Mouse (Mus musculus): Measurements from ENCODE around the gene Tal1.

The Tal1 gene

DNA sequence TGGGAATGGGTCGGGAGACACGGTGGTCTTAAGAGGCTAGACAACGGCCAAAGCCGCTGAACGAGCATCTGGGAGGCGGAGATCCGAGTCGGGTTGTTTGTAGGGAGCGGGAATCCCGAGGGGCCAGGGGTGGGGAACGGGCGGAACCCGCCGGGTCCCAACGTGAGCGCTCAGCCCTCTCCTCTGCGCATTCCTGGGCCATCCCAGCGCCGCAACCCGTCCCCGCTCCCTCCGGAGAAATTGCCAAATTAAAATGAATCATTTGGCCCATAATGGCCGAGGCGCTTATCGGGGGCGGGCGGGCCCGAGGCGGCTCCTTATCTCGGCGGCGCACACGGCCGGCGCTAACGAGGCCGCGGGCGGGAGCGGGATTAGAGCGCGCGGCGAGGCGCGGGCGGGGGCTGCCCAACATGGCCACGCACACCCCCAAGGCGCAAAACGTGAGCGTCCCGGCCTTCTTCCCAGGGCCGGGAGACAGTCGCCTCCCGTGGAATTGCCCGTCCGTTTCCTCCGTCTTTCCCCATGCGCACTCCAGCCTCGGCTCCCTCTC lies at the start of gene Tal1:
Tal1 (plus strand) TSS at position 56 of the 550 bp plus-strand sequence.
- DNase-seq (ENCODE audit: extremely low spot score), result peak; percentile 71

DNA sequence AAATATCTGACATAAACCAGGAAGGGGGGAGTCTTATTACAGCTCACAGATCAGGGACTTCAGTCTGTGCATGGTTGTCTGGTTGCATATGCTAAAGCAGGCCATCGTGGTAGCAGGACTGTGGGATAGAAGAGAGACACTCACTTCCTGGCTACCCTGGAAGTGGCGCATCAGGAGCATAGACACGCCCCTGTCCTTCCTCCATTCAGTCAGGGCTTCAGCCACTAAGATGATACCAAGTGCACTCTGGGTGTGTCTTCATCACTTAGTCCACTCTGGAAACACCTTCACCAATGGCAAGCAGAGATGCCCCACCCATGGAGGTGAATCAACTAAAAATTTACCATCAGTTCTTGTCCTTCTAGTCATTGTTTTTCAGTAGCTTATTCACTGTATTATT lies 42.0 kb upstream of the Tal1 start:
- DNase-seq (ENCODE audit: extremely low spot score), result no peak

DNA sequence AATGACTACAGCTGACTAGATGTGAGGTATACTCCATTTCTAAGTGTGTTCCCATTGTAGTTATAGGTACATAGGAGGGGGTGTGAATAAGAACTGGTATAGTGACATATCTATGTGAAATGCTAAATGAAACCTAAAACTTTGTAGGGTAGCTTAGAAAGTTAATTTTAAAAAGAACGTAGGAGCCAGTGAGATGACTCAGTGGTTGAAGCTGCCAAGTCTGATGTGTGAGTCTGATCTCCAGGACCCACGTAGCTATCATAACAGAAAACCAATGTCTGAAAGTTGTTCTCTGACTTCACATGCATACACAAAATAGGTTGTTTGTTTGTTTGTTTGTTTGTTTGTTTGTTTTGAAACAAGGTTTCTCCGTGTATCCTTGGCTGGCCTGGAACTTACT lies 36.2 kb upstream of the Tal1 start:
- DNase-seq (ENCODE audit: extremely low spot score), result no peak

GRCm38 (mm10) chr4:115035043-115035442 lies 21.2 kb upstream of the Tal1 start:
- no peak for DNase-seq (ENCODE audit: extremely low spot score)

GRCm38 (mm10) chr4:115038242-115038641 lies 18.0 kb upstream of the Tal1 start:
- peak; percentile 41 for DNase-seq (ENCODE audit: extremely low spot score)

DNA sequence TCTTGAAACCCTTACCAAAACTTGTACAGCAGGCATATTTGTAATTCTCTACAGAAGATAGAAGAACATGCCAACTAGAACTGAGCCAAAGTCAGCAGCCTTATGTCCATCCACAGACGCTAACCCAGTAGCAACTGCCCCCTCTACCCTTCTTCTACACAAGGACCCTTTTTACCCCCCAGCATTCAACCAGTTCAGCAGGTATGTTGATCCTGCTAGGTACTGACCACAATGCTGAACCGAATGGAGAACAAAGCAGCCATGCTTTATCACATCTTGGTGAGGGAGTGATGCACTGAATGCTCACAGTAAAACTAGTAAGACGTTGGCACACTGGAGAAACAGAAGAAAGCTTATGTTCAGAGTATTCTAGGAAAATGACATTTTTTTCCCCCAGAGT lies 10.6 kb upstream of the Tal1 start:
- no peak for DNase-seq (ENCODE audit: extremely low spot score)

GRCm38 (mm10) chr4:115047750-115048149 lies 8.5 kb upstream of the Tal1 start:
- DNase-seq (ENCODE audit: extremely low spot score), result peak; percentile 57

- no peak for DNase-seq (ENCODE audit: extremely low spot score)
Observed at GRCm38 (mm10) chr4:115048190-115048589, 8.0 kb upstream of the Tal1 start.

- DNase-seq (ENCODE audit: extremely low spot score), result no peak
Observed at GRCm38 (mm10) chr4:115051245-115051644, 5.0 kb upstream of the Tal1 start.

DNA sequence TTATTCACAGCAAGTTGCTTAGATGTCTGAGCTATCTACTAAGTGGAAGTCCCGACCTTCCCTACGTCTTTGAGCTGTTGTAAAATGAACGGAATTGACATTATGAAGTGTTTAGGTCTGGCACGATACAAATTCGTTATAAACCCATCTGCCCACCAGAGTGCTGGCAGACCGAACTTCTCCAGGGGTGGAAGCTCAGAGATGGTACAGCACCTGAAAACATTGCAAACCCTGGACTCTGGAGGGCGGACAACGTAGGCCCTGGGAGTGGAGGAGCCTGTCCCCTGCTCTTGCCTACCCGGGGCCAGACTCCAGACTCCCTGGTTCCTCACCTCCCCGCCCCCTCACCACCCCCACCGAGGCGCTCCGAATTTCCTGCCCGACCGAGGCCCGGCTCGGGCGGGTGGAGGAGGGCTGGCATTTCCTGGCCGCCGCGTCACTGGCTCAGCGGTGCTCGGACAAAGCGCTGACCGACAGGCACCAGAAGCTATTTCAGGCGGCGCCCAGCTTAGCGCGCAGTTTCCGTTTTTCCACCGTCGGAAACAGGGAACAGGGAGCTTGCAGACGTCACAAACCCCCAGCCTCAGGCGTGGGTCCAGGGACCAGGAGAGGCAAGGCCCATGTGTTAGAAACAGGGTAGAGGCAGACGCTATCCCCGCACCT lies 3.8 kb upstream of the Tal1 start:
- DNase-seq (ENCODE audit: extremely low spot score), result peak; percentile 70

DNA sequence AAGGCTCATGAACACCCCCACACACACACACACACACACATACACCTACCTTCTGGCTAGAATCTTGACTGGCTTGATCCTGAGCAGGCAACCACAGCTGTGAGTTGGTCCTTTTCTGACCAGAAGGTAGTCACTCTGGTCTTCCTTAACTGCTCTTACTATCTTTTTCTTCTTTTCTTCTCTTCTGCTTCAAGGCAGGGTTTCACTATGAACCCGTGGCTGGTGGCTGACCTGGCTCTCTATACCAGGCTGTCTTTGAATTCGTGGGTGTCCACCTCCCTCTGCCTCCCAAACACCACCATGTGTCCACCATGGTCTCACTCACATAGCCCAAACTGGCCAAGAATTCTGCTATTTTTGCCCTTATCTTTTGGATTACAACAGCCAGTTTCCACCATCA lies 1.2 kb upstream of the Tal1 start:
- DNase-seq (ENCODE audit: extremely low spot score), result no peak

- DNase-seq (ENCODE audit: extremely low spot score), result no peak
Observed at GRCm38 (mm10) chr4:115055691-115056090, 535 bp upstream of the Tal1 start.

GRCm38 (mm10) chr4:115056921-115057673 lies 871 bp downstream of the Tal1 start:
- peak; percentile 76 for DNase-seq (ENCODE audit: extremely low spot score)

GRCm38 (mm10) chr4:115057674-115058316 lies 1.6 kb downstream of the Tal1 start:
- peak; percentile 60 for DNase-seq (ENCODE audit: extremely low spot score)

DNA sequence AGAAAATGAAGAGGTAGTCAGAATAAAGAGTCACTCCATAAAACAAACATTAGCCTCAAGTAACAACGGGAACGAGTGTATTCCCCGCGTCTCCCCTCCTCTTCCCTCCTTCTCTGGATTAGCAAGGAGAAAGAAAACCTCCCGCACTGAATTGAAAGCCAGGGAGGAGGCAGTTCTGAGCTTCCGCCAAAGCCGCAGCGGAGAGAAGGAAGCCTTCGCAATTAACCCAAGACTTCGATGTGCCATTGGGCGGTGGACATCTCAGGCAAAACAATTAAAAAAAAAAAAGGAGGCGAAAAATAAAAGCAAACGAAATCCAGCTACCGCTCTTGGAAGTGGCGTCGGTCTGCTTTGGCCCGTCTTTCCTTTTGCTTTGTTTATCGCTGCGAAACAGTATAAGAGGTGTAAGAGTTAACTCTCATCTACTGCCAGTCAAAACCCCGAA lies 2.1 kb downstream of the Tal1 start:
- DNase-seq (ENCODE audit: extremely low spot score), result no peak

DNA sequence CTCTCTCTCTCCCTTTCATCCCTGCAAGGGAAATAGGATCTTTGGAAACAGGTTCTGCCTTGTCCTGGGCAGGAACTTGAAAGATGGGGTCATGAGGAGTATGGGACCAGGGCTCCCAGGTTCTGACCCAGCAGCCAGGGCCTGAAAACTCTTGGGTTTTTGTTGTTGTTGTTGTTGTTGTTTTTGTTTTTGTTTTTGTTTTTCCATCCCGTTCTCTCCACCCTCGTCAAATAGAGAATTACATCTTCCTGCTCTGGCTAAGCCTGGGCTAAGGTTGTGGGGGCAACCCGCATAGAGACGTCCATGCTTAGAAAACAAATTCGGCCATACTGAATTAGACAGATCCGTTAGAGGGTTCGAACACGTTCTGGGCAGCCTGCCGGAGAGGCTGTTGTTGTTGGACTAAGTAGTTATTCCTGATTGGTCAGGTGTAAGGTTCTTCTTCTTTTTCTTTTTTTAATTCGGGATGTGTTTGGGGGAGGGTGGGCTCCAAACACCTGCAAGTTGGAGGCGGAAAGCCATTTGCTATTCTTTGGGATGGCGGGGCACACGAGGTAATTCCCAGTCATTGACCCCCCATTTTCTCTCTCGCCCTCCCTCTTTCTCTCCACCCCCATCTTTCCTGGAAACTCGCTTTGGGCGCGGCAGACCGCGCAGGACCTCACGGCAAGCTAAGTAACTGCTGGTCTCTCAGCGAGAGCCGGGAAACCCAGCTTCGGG lies 2.8 kb downstream of the Tal1 start:
- no peak for DNase-seq (ENCODE audit: extremely low spot score)

- DNase-seq (ENCODE audit: extremely low spot score), result no peak
Observed at GRCm38 (mm10) chr4:115059871-115060270, 3.6 kb downstream of the Tal1 start.

DNA sequence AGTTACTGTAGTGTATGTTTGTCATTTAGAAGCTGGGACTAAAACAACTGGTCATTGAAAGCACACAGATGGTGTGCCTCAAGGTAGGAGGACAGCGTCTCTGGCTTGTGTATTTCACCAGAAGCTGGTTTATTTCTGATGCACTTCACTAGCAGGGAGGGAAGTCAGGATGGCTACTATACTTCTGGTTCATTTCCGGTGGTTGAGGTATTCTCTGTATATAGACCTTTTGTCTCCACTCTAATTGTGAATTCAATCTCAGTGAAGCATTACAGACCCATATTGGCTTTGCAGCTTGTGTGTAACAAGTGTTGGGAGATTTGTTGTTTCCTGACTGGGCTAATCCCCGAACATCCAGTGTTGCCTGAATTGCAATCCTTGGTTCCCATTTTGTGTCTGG lies 4.5 kb downstream of the Tal1 start:
- no peak for DNase-seq (ENCODE audit: extremely low spot score)

- no peak for DNase-seq (ENCODE audit: extremely low spot score)
Observed at GRCm38 (mm10) chr4:115062540-115062874, 6.3 kb downstream of the Tal1 start.

GRCm38 (mm10) chr4:115062875-115063517 lies 6.8 kb downstream of the Tal1 start:
- DNase-seq (ENCODE audit: extremely low spot score), result peak; percentile 61

DNA sequence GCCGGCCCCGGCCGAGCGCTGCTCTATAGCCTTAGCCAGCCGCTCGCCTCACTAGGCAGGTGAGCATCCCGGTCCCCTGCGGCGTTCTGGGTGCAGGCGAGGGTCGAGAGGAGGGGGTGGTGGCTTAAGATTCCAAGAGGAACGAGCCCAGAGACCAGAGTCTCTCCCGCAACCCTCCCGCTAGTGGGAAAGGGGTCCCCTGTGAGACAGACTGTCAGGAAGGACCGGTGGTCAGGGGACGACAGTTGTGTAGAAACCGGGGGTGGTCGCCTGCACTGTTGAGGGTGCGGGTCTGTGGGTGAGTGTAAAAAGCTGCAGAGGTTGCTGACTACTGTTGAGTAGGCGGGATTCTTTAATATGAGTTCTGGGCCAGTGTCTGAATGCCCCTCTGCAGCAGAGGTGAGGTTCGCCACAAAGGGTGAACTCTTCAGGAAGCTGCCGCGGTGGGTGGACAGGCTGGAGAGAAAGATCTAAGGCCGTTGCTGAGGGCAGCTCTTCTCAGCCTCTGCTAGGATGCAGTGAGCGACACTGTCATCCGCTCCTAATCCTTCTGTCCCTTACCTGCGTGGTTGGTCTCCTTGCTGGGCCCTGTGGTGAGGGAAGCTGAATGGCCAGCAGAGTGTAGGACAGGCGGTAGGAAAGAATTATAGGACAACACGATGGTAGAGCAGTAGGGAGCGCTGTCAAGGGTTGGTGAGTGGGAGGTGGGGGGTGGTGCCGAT lies 7.5 kb downstream of the Tal1 start:
- DNase-seq (ENCODE audit: extremely low spot score), result no peak
